Mouse (Mus musculus): Measurements from ENCODE around the gene Mast3. TPM values are rescaled to one million over a fixed set of nuclear protein-coding genes. Genes with fewer than 3 reads are reported as not detected.

Mast3 gene
- polyA plus RNA-seq, 1 experiment, result 24.2 TPM

- no peak for DNase-seq (ENCODE audit: low read depth, low spot score)
- WGBS, result 3% methylated on average over 34 of the region's 34 CpGs
These were observed 74.9 kb downstream of the Mast3 start for GRCm38 (mm10) chr8:70729808-70730475.

Other genes starting within 250 kb of the Mast3 start
- 103 and 108 TPM in 2 replicates for gene Isyna1, start 210.7 kb downstream of the Mast3 start, polyA plus RNA-seq (2012; rRNA removed)
- 110 and 122 TPM in 2 replicates for gene Ssbp4, start 196.2 kb downstream of the Mast3 start, polyA plus RNA-seq (2012; rRNA removed)
- 7.3 and 8.5 TPM in 2 replicates for gene Lrrc25, start 188.9 kb downstream of the Mast3 start, polyA plus RNA-seq (2012; rRNA removed)
- gene Gdf15, start 172.6 kb downstream of the Mast3 start, polyA plus RNA-seq (2012; rRNA removed), result 1.8 and 2.2 TPM in 2 replicates
- 52.0 and 73.1 TPM in 2 replicates for gene Pgpep1, start 144.7 kb downstream of the Mast3 start, polyA plus RNA-seq (2012; rRNA removed)
- 147 TPM in 2 replicates for gene Lsm4, start 131.8 kb downstream of the Mast3 start, polyA plus RNA-seq (2012; rRNA removed)
- gene Jund, start 106.1 kb downstream of the Mast3 start, polyA plus RNA-seq (2012; rRNA removed), result 345 and 364 TPM in 2 replicates
- gene Iqcn, start 101.6 kb downstream of the Mast3 start, polyA plus RNA-seq (2012; rRNA removed), result 0.01 TPM in 1 of 2 replicates, not detected in the other
- 59.5 and 63.8 TPM in 2 replicates for gene Gm3336, start 86.5 kb downstream of the Mast3 start, polyA plus RNA-seq (2012; rRNA removed)
- 7.7 and 7.9 TPM in 2 replicates for gene Pde4c, start 81.3 kb downstream of the Mast3 start, polyA plus RNA-seq (2012; rRNA removed)
- gene Rab3a, start 50.4 kb downstream of the Mast3 start, polyA plus RNA-seq (2012; rRNA removed), result 21.5 and 24.6 TPM in 2 replicates
- 68.6 and 76.1 TPM in 2 replicates for gene Mpv17l2, start 44.1 kb downstream of the Mast3 start, polyA plus RNA-seq (2012; rRNA removed)
- 82.1 and 105 TPM in 2 replicates for gene Pik3r2, start 28.3 kb downstream of the Mast3 start, polyA plus RNA-seq (2012; rRNA removed)
- gene Il12rb1, start 3.4 kb upstream of the Mast3 start, polyA plus RNA-seq (2012; rRNA removed), result 2.4 and 4.2 TPM in 2 replicates
- 22.2 and 25.7 TPM in 2 replicates for gene Arrdc2, start 34.7 kb upstream of the Mast3 start, polyA plus RNA-seq (2012; rRNA removed)
- 0.85 and 1.1 TPM in 2 replicates for gene Kcnn1, start 58.2 kb upstream of the Mast3 start, polyA plus RNA-seq (2012; rRNA removed)
- gene Ccdc124, start 68.9 kb upstream of the Mast3 start, polyA plus RNA-seq (2012; rRNA removed), result 45.3 and 50.8 TPM in 2 replicates
- 0.45 and 0.55 TPM in 2 replicates for gene Slc5a5, start 87.7 kb upstream of the Mast3 start, polyA plus RNA-seq (2012; rRNA removed)
- 3,697 and 4,187 TPM in 2 replicates for gene Rpl18a, start 92.4 kb upstream of the Mast3 start, polyA plus RNA-seq (2012; rRNA removed)
- 14.3 and 18.8 TPM in 2 replicates for gene Map1s, start 100.9 kb upstream of the Mast3 start, polyA plus RNA-seq (2012; rRNA removed)